Mouse (Mus musculus): ENCODE data around the gene Npepps.
"Not testable (repeated sequence)": the region's sequence is repeated elsewhere in the genome, so short reads cannot be mapped to it uniquely, and the experiment has no call there.

Npepps gene

GRCm38 (mm10) chr11:97237976-97238375 is 42.5 kb downstream of the Npepps start:
- no peak for DNase-seq (ENCODE audit: low spot score)

- DNase-seq (ENCODE audit: low spot score) = no peak
These were observed 48.0 kb downstream of the Npepps start for GRCm38 (mm10) chr11:97232436-97232835.

GRCm38 (mm10) chr11:97229396-97229795 is 51.0 kb downstream of the Npepps start:
- no peak for DNase-seq (ENCODE audit: low spot score)

GRCm38 (mm10) chr11:97228985-97229384 is 51.5 kb downstream of the Npepps start:
- no peak for DNase-seq (ENCODE audit: low spot score)

GRCm38 (mm10) chr11:97226131-97226530 is 54.3 kb downstream of the Npepps start:
- no peak for DNase-seq (ENCODE audit: low spot score)

- no peak for DNase-seq (ENCODE audit: low spot score)
These were observed 57.0 kb downstream of the Npepps start for GRCm38 (mm10) chr11:97223485-97223884.

GRCm38 (mm10) chr11:97221611-97222010 is 58.8 kb downstream of the Npepps start:
- no peak for DNase-seq (ENCODE audit: low spot score)

GRCm38 (mm10) chr11:97220211-97220610 is 60.2 kb downstream of the Npepps start:
- DNase-seq (ENCODE audit: low spot score) = no peak

- no peak for DNase-seq (ENCODE audit: low spot score)
These were observed 66.0 kb downstream of the Npepps start for GRCm38 (mm10) chr11:97214411-97214810.

- DNase-seq (ENCODE audit: low spot score) = peak; percentile 28
These were observed 69.6 kb downstream of the Npepps start for GRCm38 (mm10) chr11:97210728-97211400.

GRCm38 (mm10) chr11:97207011-97207422 is 73.4 kb downstream of the Npepps start:
- DNase-seq (ENCODE audit: low spot score) = no peak

GRCm38 (mm10) chr11:97199519-97199918 is 80.9 kb downstream of the Npepps start:
- DNase-seq (ENCODE audit: low spot score) = no peak

- DNase-seq (ENCODE audit: low spot score) = peak; percentile 79
These were observed 81.8 kb downstream of the Npepps start for GRCm38 (mm10) chr11:97198601-97199000.

GRCm38 (mm10) chr11:97197021-97197420 is 83.4 kb downstream of the Npepps start:
- no peak for DNase-seq (ENCODE audit: low spot score)

GRCm38 (mm10) chr11:97196541-97196940 is 83.9 kb downstream of the Npepps start:
- no peak for DNase-seq (ENCODE audit: low spot score)

- DNase-seq (ENCODE audit: low spot score) = no peak
These were observed 87.9 kb downstream of the Npepps start for GRCm38 (mm10) chr11:97192621-97192951.

- DNase-seq (ENCODE audit: low spot score) = no peak
These were observed 88.4 kb downstream of the Npepps start for GRCm38 (mm10) chr11:97191915-97192620.

- DNase-seq (ENCODE audit: low spot score) = no peak
These were observed 89.4 kb downstream of the Npepps start for GRCm38 (mm10) chr11:97190992-97191391.

GRCm38 (mm10) chr11:97189645-97190044 is 90.8 kb downstream of the Npepps start:
- not testable (repeated sequence) for DNase-seq (ENCODE audit: low spot score)

- peak; percentile 17 for DNase-seq (ENCODE audit: low spot score)
These were observed 91.2 kb downstream of the Npepps start for GRCm38 (mm10) chr11:97189231-97189630.

- no peak for DNase-seq (ENCODE audit: low spot score)
These were observed 91.8 kb downstream of the Npepps start for GRCm38 (mm10) chr11:97188643-97188955.

- peak; percentile 99 for DNase-seq (ENCODE audit: low spot score)
These were observed 92.4 kb downstream of the Npepps start, which contains the start of gene Kpnb1 for GRCm38 (mm10) chr11:97187764-97188642. Kpnb1 (minus strand) TSS chr11:97187881.

All from embryo, embryonic 10.5 days (tissue).